Mouse (Mus musculus) spleen, adult 2 months (tissue): ENCODE measurements at regions not wholly inside any gene's neighbourhood (a gene's known extent, or its start where the extent isn't known, plus 50 kb on each side); places are given as distances from the start of the nearest gene placed in this dataset.

Experiments used
- DNase-seq, 2 experiments: peaks; one replicate each; pipeline versions ENCODE4 v3.0.0 to v3.0.0-alpha.2; 2012 to 2021; ENCODE audit warnings: low spot score in 2 of 2, low read depth in 1 of 2
- H3K27ac ChIP-seq: fragments of 200-500 bp; 2 replicates; pipeline ENCODE4 v1.5.1; 2012; ENCODE audit warnings: low read length, inconsistent platforms; ENCODE audit not compliant: insufficient read depth
- H3K27me3 ChIP-seq: fragments of 200-500 bp; 2 replicates; pipeline ENCODE4 v1.6.1; 2012; ENCODE audit warnings: mild to moderate bottlenecking, moderate library complexity, low read length, inconsistent platforms; ENCODE audit not compliant: control insufficient read depth, insufficient read depth
- H3K36me3 ChIP-seq: fragments of 200-500 bp; 2 replicates; pipeline ENCODE4 v1.6.1; 2012; ENCODE audit warnings: mild to moderate bottlenecking, low read length, inconsistent platforms; ENCODE audit not compliant: control insufficient read depth, insufficient read depth
- H3K4me1 ChIP-seq: fragments of 200-500 bp; 2 replicates; pipeline ENCODE4 v1.6.1; 2011; ENCODE audit warnings: inconsistent platforms; ENCODE audit not compliant: control insufficient read depth, insufficient read depth, insufficient read length
- H3K4me3 ChIP-seq: fragments of 200-500 bp; 2 replicates; pipeline ENCODE4 v1.5.1; 2011; ENCODE audit warnings: mild to moderate bottlenecking, inconsistent platforms; ENCODE audit not compliant: insufficient read depth, insufficient read length; ENCODE audit errors: extremely low read depth
- CTCF ChIP-seq: fragments of 200-500 bp; IDR thresholded peaks from 2 replicates; pipeline ENCODE4 v1.5.1; 2011; ENCODE audit warnings: mild to moderate bottlenecking, inconsistent platforms; ENCODE audit not compliant: insufficient read depth, insufficient read length, insufficient replicate concordance; ENCODE audit errors: extremely low read depth
- POLR2A ChIP-seq: fragments of 200-500 bp; IDR thresholded peaks from 2 replicates; pipeline ENCODE4 v1.6.1; 2011; ENCODE audit warnings: low read depth, low read length, inconsistent platforms
- WGBS: fragments of 180-500 bp; shearing (Covaris S2); methylation state at CpG from one replicate; pipeline ENCODE4 v1.1.7; 2018; 5-methylcytosine and 5-hydroxymethylcytosine counted together

DNA sequence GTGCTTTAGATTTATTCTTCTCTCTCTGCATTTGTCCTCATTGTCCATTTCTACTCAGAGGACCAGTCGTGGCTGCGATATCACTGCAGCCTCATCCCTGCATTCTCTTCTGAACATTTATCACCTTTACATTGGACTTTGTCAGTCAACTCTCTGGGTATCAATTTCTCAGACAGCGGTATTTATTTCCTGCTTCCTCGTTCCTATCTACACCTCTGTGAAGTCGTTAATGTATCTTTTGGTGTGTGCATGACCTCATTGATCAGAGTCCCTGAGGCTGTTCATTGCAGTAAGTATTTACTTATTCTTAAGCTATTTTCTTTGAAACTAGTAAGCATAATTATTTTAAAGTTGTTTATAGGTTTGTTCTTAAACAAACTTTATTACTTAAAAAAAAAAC lies 87.0 kb upstream of the Frmd4b start:
- Histone ChIP-seq H3K27me3 (no peaks in the 10 kb centered on the region), H3K4me1 (no peaks in the 10 kb centered on the region), H3K27ac (no peak overlapping the region), H3K36me3 (no peaks in the 10 kb centered on the region), H3K4me3 (no peak overlapping the region)
- 75% methylated on average over 5 of the region's 5 CpGs for WGBS
- DNase-seq = no peak
- no peak for TF ChIP-seq POLR2A
- TF ChIP-seq CTCF = no peak

GRCm38 (mm10) chr6:97699752-97700098 lies 82.4 kb upstream of the Frmd4b start:
- no peak for DNase-seq
- no peak for TF ChIP-seq CTCF
- no peak for TF ChIP-seq POLR2A
- no peak overlapping the region for H3K27ac ChIP-seq
- no peak overlapping the region for H3K4me3 ChIP-seq
- H3K36me3 ChIP-seq = no peaks in the 10 kb centered on the region
- H3K4me1 ChIP-seq = no peaks in the 10 kb centered on the region
- no peaks in the 10 kb centered on the region for H3K27me3 ChIP-seq
- 99% methylated on average over 3 of the region's 3 CpGs for WGBS

- no peak overlapping the region for H3K27ac ChIP-seq
- H3K27me3 ChIP-seq = no peaks in the 10 kb centered on the region
- WGBS = 81% methylated on average over 9 of the region's 9 CpGs
- H3K36me3 ChIP-seq = no peaks in the 10 kb centered on the region
- no peaks in the 10 kb centered on the region for H3K4me1 ChIP-seq
- no peak overlapping the region for H3K4me3 ChIP-seq
- no peak for DNase-seq
- no peak for TF ChIP-seq CTCF
- TF ChIP-seq POLR2A = no peak
These were observed 81.9 kb upstream of the Frmd4b start for GRCm38 (mm10) chr6:97699054-97699751.

DNA sequence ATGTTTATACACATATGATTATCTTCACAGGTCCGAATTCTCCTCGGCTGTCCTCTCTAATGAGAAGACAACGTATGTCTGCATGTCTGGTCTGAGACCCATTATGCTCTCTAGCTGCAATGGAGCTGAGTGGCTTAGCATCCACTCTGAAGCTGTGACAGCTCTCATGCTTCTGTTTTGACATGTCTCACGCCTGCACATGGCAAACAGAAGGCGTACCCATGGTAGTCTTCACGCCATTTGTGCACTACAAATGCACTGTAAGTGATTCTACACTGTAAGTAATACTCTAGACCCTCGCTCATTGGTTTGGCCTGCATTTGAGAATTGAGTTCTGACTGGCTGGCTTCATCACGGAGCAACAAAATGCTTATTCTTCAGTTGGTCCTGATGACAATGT lies 75.9 kb upstream of the Frmd4b start:
- Histone ChIP-seq H3K4me1 (no peaks in the 10 kb centered on the region), H3K4me3 (no peak overlapping the region), H3K27me3 (no peaks in the 10 kb centered on the region), H3K36me3 (no peaks in the 10 kb centered on the region), H3K27ac (no peak overlapping the region)
- no peak for TF ChIP-seq POLR2A
- no peak for TF ChIP-seq CTCF
- DNase-seq = no peak
- 85% methylated on average over 8 of the region's 8 CpGs for WGBS

DNA sequence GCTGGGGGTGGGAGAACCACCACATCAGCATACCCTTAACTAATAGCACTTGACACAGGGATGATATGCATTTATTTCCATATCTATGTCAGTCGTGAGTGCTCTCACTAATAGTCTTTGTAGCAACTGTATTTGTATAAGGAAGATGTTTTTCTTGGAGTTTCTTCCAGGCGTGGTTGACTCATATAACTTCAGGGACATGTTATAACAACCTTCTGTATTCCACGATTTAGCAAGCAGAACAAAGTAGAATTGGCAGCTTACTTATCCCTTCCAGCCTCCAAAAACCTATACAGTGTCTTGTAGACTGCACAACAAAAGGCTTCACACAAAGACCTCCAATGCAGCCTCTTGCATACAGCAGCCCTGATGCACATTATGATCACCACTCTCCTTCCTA lies 73.8 kb upstream of the Frmd4b start:
- 84% methylated on average over 3 of the region's 3 CpGs for WGBS
- Histone ChIP-seq H3K4me1 (no peaks in the 10 kb centered on the region), H3K36me3 (no peaks in the 10 kb centered on the region), H3K27ac (no peak overlapping the region), H3K27me3 (no peaks in the 10 kb centered on the region), H3K4me3 (no peak overlapping the region)
- TF ChIP-seq POLR2A = no peak
- no peak for TF ChIP-seq CTCF
- no peak for DNase-seq

- DNase-seq = no peak
- no peak overlapping the region for H3K4me3 ChIP-seq
- WGBS = 91% methylated on average over 7 of the region's 7 CpGs
- H3K36me3 ChIP-seq = no peaks in the 10 kb centered on the region
- no peaks in the 10 kb centered on the region for H3K4me1 ChIP-seq
- H3K27me3 ChIP-seq = no peaks in the 10 kb centered on the region
- TF ChIP-seq POLR2A (no peak), CTCF (no peak)
- H3K27ac ChIP-seq = no peak overlapping the region
These were observed 67.0 kb upstream of the Frmd4b start for GRCm38 (mm10) chr6:97684335-97684734.

DNA sequence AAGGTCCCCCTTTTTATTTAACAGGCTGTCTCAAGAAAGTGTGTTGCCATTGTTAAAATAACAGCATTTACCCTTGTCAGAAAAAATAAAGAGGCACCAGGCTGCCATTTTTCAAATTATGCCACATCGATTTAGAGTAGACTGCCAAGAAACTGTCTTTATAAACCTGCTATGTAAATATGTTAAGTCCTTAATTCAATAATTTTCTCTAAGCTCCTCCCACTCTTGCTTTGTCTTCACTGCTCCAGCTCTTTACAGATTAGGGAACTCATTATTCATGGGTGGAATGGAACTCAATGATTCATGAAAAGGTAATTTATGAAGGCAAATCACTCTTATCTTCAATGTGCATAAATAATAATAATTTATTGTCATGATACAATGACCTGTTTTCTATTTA lies 64.9 kb upstream of the Frmd4b start:
- WGBS = 92% methylated on average over 1 of the region's 1 CpGs
- Histone ChIP-seq H3K27ac (no peak overlapping the region), H3K4me1 (no peaks in the 10 kb centered on the region)

More for the DNA sequence above, 64.9 kb upstream of the Frmd4b start:
- Histone ChIP-seq H3K27me3 (no peaks in the 10 kb centered on the region), H3K36me3 (no peaks in the 10 kb centered on the region), H3K4me3 (no peak overlapping the region)
- no peak for DNase-seq
- no peak for TF ChIP-seq POLR2A
- no peak for TF ChIP-seq CTCF
